Mouse (Mus musculus) adipocyte (in vitro differentiated cells): ENCODE measurements around the gene Fbxw20.
"Not testable (repeated sequence)": the region's sequence is repeated elsewhere in the genome, so short reads cannot be mapped to it uniquely, and the experiment has no call there.

Experiments used
- DNase-seq: peaks from one replicate; pipeline ENCODE4 v3.0.0-alpha.2; 2016; ENCODE audit warnings: low spot score

Fbxw20 gene

DNA sequence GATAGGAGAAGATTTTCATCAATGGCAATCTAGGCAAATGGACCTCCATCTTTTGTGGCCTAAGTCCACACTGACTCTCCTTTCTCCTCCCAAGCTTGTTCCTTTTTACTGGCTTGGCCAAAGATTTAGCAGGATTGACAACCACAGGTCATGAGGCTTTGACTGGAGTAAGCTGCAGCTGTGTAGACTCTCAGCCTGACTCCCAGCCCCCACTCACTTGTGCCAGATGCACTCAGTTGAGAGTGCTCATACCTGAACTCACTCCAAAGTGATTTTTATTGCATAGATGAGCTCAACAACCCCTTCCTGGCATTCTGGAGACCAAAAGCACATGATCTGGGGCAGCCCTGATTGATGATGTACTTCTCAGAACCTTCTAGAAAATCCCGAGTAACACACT lies at the start of gene Fbxw20:
Fbxw20 (minus strand) TSS at position 101 of the 400 bp plus-strand sequence.
- DNase-seq = no peak

GRCm38 (mm10) chr9:109263041-109263440 lies 28.5 kb upstream of the Fbxw20 start:
- no peak for DNase-seq

GRCm38 (mm10) chr9:109218449-109218848 lies 16.1 kb downstream of the Fbxw20 start:
- no peak for DNase-seq

DNA sequence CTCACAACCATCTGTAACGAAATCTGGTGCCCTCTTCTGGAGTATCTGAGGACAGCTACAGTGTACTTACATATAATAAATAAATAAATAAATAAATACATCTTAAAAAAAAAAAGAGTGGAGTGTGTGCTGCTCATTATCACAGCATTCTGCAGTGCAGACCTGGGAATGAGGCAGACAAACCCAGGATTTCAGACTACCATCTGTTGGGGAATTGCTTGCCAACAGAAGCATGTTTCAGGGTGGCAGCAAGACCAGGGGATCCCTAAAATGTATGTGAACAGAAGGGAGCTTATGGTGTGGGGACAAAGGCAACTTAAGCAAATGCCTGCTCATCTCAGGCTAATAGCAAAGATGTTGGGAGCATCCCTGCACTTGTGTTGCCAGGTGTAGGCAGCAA lies 33.2 kb downstream of the Fbxw20 start:
- DNase-seq = not testable (repeated sequence)

DNA sequence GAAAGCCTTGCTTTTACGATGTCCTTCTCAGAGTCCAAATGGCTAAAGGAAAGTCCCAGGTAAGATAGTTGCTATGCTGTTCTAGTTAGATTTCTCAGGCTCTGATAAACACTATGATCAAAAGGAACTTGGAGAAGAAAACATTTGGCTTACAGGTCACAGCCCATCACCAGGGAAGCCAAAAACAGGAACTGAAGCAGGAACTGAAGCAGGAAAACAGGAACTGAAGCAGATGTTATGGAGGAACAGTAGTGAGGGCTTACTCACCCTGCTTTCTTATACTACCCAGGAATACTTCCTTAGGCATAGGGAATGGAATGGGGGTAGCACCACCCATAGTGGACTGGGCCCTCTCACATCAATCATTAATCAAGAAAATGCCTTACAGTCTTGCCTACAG lies 34.2 kb downstream of the Fbxw20 start:
- DNase-seq = no peak

GRCm38 (mm10) chr9:109199353-109199752 lies 35.2 kb downstream of the Fbxw20 start:
- DNase-seq = no peak

GRCm38 (mm10) chr9:109195875-109196274 lies 38.7 kb downstream of the Fbxw20 start, which contains the start of gene Fbxw13:
Gene Fbxw13, minus strand, starts transcription at chr9:109195975.
- not testable (repeated sequence) for DNase-seq

DNA sequence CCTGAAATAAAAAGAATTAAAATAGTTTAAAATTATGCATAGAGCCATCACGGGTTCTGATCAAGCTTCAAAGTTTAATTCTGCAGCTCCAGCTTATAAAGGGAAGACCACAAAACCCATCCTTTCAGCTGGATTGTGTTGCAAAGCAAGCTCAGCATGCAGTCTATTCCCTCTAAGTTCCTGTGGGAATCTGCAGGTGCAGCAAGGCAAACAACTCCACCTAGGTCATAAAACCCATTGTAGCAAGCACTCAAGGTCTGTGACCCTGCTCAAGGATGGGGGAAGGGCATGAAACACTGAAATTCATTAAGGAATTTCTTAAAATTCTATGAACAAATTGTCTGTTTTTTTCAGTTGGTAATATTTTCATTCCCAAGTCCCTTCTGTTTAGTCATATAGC lies 57.3 kb downstream of the Fbxw20 start:
- DNase-seq = no peak

DNA sequence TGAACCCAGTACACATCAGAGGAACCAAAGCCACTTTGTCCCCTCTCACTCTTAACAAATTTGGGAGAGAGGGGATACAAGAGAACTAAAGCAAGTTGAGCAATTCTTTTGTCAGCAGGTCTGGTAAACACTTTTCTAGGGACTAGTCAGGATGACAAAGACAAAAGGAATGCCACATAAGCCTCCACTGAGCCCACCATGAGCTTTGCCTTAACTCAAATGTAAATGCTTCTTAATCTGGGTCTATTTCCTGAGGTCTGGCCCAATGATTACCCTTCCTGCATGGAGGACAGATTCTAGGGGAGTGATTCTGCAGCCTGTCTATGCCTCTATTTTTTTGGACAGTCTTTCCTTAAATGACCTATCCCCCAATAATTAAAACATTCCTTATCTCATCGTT lies 58.3 kb downstream of the Fbxw20 start:
- no peak for DNase-seq
